Mouse (Mus musculus) neutrophil, adult 5-6 weeks (primary cell): ENCODE data around the gene Iqcd. TPM values are rescaled to one million over a fixed set of nuclear protein-coding genes. Genes with fewer than 3 reads are reported as not detected.

ENCODE experiments used
- ATAC-seq: fragments of 151-379, 151-347 bp; 2 replicates; pipeline ENCODE4 v1.8.0; 2017; ENCODE audit warnings: mild to moderate bottlenecking, moderate TSS enrichment; ENCODE audit not compliant: insufficient number of reproducible peaks, poor library complexity, low FRiP score, severe bottlenecking; ENCODE audit errors: extremely low read depth
- total RNA-seq: library from RNA; stranded (forward); fragments of 200-1000 nt; gene quantifications from 2 replicates; pipeline ENCODE4 v1.2.3, GENCODE M21; 2017

Iqcd gene
- total RNA-seq, 1 experiment from 2014 or later = 0.47 TPM

DNA sequence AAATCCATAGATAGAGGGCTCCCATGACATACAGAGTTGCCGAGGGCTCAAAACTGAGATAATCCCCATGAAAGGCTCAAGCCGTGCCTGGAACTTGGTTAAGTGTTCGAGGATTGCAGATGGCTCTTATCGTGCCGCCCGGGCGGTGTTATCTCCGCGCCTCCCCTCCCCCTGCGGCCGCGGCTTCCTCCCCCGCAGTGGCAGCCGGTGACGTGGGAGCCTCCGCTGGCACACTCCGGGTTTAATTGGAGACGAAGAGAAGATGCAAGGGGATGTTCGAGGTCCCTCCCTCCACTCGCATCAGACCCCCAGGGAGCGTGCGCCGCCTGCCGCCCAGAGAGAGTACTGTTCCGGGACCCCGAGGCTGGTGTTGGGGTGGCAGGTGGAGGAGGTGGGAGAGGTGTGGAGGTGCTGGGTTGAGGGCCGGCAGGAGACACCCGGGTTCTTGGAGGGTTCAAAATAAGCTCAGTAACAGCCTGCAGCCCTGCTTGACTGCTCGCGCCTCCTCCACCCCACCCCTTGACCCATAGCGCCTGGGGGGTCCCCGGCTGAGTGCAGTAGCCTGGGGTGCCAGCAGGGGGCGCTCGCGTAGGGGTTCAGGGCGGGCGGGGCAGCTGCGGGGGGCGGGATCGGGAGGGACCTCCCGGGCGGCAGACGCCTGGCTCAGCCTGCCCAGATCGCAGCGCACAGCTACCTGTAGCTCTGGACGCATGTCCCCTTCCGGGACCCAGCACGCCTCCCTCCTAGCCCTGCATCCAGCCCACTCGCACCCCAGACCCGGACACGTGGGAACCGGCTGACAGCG, 60.0 kb downstream of the Iqcd start, which contains the start of gene Rasal1:
TSS of gene Rasal1 (plus strand) at position 244 of the 805 bp plus-strand sequence.
- ATAC-seq = peak; percentile 65

DNA sequence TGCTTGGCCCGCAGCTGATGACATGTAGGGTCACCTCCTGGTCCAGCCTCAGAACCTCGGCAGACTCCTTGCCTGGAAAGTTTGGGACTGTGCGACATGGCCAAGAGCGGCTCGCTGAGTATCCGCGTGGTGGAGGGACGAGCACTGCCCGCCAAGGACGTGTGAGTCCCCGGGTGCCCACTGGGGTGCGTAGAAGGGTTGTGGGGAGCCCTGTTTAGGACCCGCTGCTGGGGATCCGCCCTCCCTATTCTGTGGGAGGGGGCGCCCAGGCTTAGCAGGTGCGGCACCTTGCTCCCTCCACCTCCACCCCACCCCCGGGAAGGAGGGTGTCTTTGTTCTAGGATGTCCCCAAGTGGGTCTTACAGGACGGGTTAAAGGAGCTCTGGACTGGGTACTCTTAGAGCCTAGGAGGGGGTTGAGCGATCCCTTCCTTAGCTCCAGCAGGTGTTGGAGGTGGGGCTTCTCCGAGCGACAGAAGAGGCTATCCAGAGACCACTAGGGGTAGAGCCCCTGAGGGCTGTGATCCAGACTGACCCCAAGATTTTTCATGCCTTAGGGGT, 60.6 kb downstream of the Iqcd start:
- ATAC-seq = 0 out of 2 replicates have a peak, but pooled peaks have one; percentile 11

DNA sequence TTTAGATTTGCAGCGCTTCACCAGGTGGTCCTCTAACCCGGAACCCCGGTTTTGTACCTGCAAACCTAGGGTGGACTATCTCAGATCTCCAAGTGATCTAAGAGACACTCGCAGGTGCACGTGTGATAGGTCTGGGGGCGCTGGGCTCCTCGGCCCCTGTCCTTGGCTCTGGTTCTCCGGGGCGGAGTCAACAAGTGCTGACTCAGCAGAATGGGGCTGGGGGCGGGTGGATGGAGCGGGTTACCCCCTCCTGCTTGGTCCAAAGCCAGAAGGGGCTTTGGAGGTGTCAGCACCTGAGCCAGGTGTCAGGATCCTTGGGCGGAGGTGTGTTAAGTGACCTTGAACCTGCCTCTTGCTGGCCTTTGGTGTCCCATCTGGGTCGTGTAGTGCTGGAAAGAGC, 61.1 kb downstream of the Iqcd start:
- ATAC-seq = no peak

DNA sequence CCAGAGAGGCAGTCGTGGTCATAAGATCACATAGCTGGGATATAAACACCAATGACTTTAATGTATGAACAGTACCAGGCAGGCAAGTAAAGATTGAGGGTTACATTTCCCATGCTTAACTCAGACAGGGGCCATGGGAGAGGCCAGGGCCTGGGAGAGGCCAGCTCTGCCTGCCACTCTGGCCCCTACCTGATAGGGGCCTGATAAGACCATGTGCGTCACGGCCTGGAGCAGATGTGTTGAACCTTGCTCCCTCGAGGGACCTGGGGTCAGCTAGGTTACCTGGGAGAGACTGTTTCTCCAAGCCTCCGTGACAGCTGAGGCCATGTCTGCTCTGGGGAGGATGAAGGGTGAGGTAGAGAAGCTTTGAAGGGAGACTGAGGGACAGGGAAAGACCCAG, 62.4 kb downstream of the Iqcd start:
- ATAC-seq = no peak

DNA sequence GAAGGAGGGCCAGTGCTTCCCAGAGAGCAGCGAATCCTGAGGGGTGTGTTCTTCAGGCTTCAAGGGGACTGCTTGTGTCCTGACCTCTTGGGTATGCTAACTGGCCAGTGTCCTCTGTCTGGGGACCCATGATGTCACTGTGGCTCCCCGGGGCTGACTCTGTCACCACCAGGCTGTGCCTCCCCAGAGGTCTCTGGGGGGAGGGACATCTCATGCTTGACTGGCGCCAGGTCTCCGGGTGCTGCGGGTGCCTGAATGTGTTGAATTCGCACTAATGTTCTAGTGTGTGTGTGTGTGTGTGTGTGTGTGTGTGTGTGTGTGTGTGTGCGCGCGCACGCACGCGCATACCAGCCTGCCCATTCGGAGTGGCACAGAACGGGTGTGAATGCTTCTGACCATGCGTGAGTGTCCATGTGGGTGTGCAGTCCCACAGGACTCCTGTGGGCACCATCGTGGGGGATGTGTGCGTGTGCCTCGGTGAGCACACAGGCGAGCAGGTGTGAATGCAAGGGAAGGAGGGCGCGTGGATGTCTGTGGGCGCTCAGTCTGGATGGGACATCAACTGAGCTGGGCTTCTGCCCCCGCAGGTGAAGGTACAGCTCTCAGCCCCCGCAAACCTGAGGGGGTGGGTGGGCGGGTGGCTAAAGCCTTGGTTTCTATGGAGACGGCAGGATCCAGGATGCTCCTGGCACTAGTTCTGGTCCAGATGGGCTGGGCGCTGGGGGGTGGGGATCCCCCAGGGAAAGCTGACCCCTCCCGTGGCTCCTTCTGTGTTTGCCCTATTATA, 64.3 kb downstream of the Iqcd start:
- ATAC-seq = no peak

DNA sequence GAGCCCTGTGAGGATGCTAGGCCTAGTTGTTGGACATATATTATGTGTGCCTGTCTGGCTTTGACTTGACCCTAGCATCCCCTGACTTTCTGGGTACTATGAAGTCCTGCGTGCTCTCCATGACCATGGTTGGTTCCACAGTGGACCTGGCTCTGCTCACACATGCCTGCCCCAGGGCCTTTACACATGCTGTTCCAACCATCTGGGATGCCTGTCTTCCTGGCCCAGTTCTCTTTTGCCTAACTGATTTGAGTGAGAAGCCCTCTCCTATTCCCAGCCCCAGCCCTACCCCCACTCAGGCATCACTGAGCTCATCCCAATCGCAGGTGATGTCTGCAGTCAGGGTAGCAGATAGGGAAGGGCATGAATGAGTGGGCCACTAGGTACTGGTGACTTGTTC, 65.1 kb downstream of the Iqcd start:
- no peak for ATAC-seq

DNA sequence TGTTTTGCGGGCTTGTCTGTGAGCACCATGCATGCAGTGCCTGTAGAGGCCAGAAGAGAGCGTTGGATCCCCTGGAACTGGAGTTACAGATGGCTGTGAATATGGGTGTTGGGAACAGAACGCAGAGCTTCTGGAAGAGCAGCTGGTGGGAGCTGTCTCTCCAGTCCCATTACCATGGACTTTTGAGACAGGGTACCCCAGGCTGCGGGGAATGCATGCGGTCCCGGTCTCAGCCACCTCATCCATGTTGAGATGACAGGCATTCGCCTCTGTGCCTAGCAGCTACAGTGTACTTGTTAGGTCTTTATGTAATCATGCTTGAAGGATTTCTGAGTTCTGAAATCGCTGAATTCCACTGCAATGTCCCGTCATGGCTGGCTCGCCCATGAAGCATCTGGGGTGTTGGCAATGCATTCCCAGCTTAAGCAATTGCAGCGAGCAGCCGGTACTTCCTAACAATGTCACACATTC, 67.5 kb downstream of the Iqcd start:
- ATAC-seq = no peak

Other genes with a start within 250 kb of the Iqcd start
- gene Lhx5, start 157.3 kb upstream of the Iqcd start, total RNA-seq = not detected in 2 replicates
- gene Sdsl, start 116.2 kb upstream of the Iqcd start, total RNA-seq = not detected in 2 replicates
- not detected in 2 replicates for gene Sds, start 112.5 kb upstream of the Iqcd start, total RNA-seq
- gene Plbd2, start 85.4 kb upstream of the Iqcd start, total RNA-seq = 5.8 and 7.0 TPM in 2 replicates
- gene Slc8b1, start 77.8 kb upstream of the Iqcd start, total RNA-seq = 12.6 and 15.0 TPM in 2 replicates
- 15.6 and 15.9 TPM in 2 replicates for gene Tpcn1, start 343 bp upstream of the Iqcd start, total RNA-seq
- 0.81 and 3.6 TPM in 2 replicates for gene Rita1, start 23.6 kb downstream of the Iqcd start, total RNA-seq
- gene Ddx54, start 23.7 kb downstream of the Iqcd start, total RNA-seq = 58.6 and 61.8 TPM in 2 replicates
- not detected in 2 replicates for gene Cfap73, start 45.2 kb downstream of the Iqcd start, total RNA-seq
- gene Rasal1, start 59.8 kb downstream of the Iqcd start, total RNA-seq = 4.5 and 5.4 TPM in 2 replicates
- gene Dtx1, start 122.9 kb downstream of the Iqcd start, total RNA-seq = 30.0 and 36.0 TPM in 2 replicates
- gene Oas2, start 160.8 kb downstream of the Iqcd start, total RNA-seq = 48.7 and 57.1 TPM in 2 replicates
- 72.6 and 77.3 TPM in 2 replicates for gene Oas3, start 188.6 kb downstream of the Iqcd start, total RNA-seq
- gene Oas1e, start 206.5 kb downstream of the Iqcd start, total RNA-seq = 0.47 TPM in 1 of 2 replicates, not detected in the other
- 10.2 and 20.1 TPM in 2 replicates for gene Oas1c, start 223.5 kb downstream of the Iqcd start, total RNA-seq